Mouse (Mus musculus): ENCODE measurements around the gene Ctnnd2.

DNA sequence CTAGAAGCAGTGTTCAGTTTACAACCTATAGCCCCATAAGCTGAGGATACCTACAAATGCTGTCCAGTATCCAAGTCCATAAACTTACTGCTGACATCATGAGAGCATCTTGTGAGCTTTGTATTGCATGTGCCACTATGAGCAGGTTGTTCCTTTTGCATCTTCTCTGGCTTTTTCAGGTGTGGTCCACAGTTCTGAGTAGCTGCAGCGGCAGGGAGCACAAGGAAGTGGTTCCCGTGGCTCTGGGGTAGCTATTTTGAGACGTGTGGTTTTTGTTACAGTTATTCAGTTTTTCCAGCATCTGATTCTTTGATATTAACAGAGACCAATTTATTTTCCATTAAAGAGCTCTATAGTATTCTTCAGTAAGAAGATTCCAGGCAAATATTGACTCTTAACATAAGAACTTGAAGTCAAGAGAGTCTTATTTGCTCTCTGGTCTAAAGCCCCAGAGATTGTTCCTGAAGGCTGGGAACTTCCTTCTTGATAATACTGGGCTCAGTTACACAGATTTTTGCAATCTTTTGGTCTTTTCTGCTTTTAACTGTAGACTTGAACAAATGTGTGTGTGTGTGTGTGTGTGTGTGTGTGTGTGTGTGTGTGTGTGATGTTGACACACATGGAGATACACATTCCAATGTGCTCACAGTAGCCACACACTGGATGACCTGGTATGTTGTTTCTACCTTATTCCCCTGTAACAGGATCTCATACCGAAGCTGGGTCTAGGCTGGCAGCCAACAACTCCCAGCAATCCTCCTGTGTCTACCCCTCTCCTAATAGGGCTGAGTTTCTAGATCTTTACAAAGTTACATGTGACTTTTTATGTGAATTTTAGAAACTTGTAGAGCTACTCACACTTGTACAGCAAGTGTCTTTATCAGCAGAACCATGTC lies 514.1 kb downstream of the Ctnnd2 start:
- no peak for TF ChIP-seq CTCF (IDR thresholded peaks at IDR 0.05; ENCODE audit: low read depth)
- TF ChIP-seq EP300 (IDR thresholded peaks at IDR 0.05; ENCODE audit: low read depth), result no peak

Data from liver, postnatal 0 days (tissue).